Mouse (Mus musculus) small intestine, adult 2 months (tissue): ENCODE data around the gene Dirc2. TPM values are rescaled to one million over a fixed set of nuclear protein-coding genes. Genes with fewer than 3 reads are reported as not detected.

Experiments used
- H3K27ac ChIP-seq: fragments of 200-500 bp; 2 replicates; pipeline ENCODE4 v1.5.1; 2012; ENCODE audit warnings: low read depth, low read length, control low read depth, inconsistent platforms; ENCODE audit not compliant: insufficient read depth
- H3K27me3 ChIP-seq: fragments of 200-500 bp; 2 replicates; pipeline ENCODE4 v1.6.1; 2012; ENCODE audit warnings: mild to moderate bottlenecking, moderate library complexity, low read length, inconsistent platforms; ENCODE audit not compliant: control insufficient read depth, insufficient read depth
- H3K36me3 ChIP-seq: fragments of 200-500 bp; 2 replicates; pipeline ENCODE4 v1.6.1; 2012; ENCODE audit warnings: mild to moderate bottlenecking, low read length, control low read depth, inconsistent platforms; ENCODE audit not compliant: control insufficient read depth, insufficient read depth
- H3K4me1 ChIP-seq: fragments of 200-500 bp; 2 replicates; pipeline ENCODE4 v1.6.1; 2012; ENCODE audit warnings: low read length, inconsistent platforms, mixed read lengths; ENCODE audit not compliant: control insufficient read depth, insufficient read depth, insufficient read length
- H3K4me3 ChIP-seq: fragments of 200-500 bp; 2 replicates; pipeline ENCODE4 v1.5.1; 2012; ENCODE audit warnings: low read depth, mild to moderate bottlenecking, control low read depth, inconsistent platforms, low read length, moderate library complexity
- CTCF ChIP-seq: fragments of 200-500 bp; IDR thresholded peaks from 2 replicates; pipeline ENCODE4 v1.5.1; 2012; ENCODE audit warnings: low read depth, mild to moderate bottlenecking, control low read depth, inconsistent platforms, low read length, moderate library complexity, mixed read lengths; ENCODE audit not compliant: insufficient replicate concordance, insufficient read length; ENCODE audit errors: extremely low read depth
- POLR2A ChIP-seq: fragments of 200-500 bp; IDR thresholded peaks from 2 replicates; pipeline ENCODE4 v1.6.1; 2012; ENCODE audit warnings: low read depth, mild to moderate bottlenecking, control low read depth, inconsistent platforms, low read length, moderate library complexity
- WGBS: fragments of 180-500 bp; shearing (Covaris S2); methylation state at CpG from one replicate; pipeline ENCODE4 v1.1.7; 2018; 5-methylcytosine and 5-hydroxymethylcytosine counted together
- polyA plus RNA-seq: library from polyadenylated mRNA; depleted of rRNA; stranded (reverse); fragments of >200 nt; gene quantifications from 2 replicates; pipeline ENCODE4 v1.2.3, GENCODE M21; 2012

Dirc2 gene
- polyA plus RNA-seq, 1 experiment: 52.7 TPM

DNA sequence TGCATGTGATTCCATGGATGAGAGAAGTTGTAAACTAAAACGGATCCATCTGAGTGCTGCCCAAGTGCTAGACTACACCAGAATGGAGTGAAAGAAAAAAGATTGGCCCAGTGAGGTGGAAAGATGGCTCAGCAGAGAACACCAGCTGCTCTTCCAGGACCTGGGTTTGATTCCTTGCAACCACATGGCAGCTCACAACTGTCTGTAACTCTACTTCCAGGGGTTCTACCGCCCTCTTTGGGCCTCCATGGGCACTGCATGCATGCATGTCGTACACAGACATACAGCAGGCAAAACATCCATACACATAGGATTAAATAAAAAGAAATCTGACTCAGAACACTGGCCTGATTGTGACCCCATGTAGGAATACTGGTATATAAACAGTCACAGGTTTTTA is 52.9 kb downstream of the Dirc2 start:
- TF ChIP-seq POLR2A (no peak), CTCF (peak; percentile 44; the same call in 1 of the 2 replicates)
- Histone ChIP-seq H3K27me3 (no peaks in the 10 kb centered on the region), H3K4me3 (no peak overlapping the region), H3K27ac (no peak overlapping the region), H3K4me1 (no peaks in the 10 kb centered on the region), H3K36me3 (peaks cover 28% of the 10 kb centered on the region)
- WGBS: 80% methylated on average over 3 of the region's 3 CpGs

DNA sequence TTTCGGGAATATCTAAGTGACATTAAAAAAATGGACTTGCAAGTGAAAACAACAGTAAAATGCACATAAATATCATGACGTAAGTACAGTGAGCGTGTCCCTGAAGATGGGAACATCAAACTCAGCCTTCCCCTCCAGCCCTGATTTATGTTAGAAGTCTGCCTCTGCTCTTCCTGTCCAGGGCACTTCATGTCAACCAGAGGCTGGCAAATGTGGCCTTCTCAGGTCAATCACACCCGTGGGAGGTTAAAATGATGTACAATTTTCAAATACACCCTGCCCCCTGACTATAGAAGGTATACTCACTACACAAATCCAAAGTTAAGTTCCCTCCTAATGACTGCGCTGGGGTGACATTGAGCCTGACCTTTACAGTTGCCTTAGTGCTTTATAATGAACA is 53.4 kb downstream of the Dirc2 start:
- TF ChIP-seq POLR2A: no peak
- no peak for TF ChIP-seq CTCF
- Histone ChIP-seq H3K27ac (no peak overlapping the region), H3K27me3 (no peaks in the 10 kb centered on the region), H3K4me1 (no peaks in the 10 kb centered on the region), H3K36me3 (peaks cover 31% of the 10 kb centered on the region), H3K4me3 (no peak overlapping the region)
- 90% methylated on average over 5 of the region's 5 CpGs for WGBS

DNA sequence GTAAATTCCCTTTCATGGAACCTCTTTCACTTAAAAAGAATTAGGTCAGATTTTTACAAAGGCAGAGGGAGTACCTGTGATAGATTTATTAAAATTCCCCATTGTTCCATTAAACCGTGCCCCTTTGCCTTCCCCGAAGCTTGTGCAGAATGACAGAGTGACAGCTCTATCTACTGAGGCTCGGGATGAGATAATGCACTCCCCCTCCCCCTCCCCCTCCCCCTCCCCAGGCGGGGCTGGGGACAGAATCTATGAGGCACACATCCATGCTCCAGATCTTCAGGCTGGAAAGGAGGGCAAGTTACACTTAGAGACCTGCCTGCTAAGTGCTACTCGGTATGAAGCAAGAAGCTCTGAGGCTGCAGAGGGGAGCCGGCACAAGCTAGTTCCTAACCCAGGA is 53.8 kb downstream of the Dirc2 start:
- no peak overlapping the region for H3K4me3 ChIP-seq
- no peak overlapping the region for H3K27ac ChIP-seq
- no peak for TF ChIP-seq CTCF
- no peak for TF ChIP-seq POLR2A
- no peaks in the 10 kb centered on the region for H3K4me1 ChIP-seq
- peaks cover 30% of the 10 kb centered on the region for H3K36me3 ChIP-seq
- 63% methylated on average over 6 of the region's 6 CpGs for WGBS
- H3K27me3 ChIP-seq: no peaks in the 10 kb centered on the region

- 91% methylated on average over 7 of the region's 7 CpGs for WGBS
- H3K36me3 ChIP-seq: peaks cover 29% of the 10 kb centered on the region
- no peaks in the 10 kb centered on the region for H3K27me3 ChIP-seq
- H3K4me3 ChIP-seq: no peak overlapping the region
- H3K4me1 ChIP-seq: no peaks in the 10 kb centered on the region
- TF ChIP-seq CTCF: no peak
- no peak for TF ChIP-seq POLR2A
- H3K27ac ChIP-seq: no peak overlapping the region
These were observed 54.5 kb downstream of the Dirc2 start for GRCm38 (mm10) chr16:35714689-35715088.

GRCm38 (mm10) chr16:35713606-35714005 is 55.5 kb downstream of the Dirc2 start:
- H3K27me3 ChIP-seq: no peaks in the 10 kb centered on the region
- 66% methylated on average over 7 of the region's 7 CpGs for WGBS
- no peak overlapping the region for H3K27ac ChIP-seq
- H3K4me1 ChIP-seq: no peaks in the 10 kb centered on the region
- peaks cover 27% of the 10 kb centered on the region for H3K36me3 ChIP-seq
- no peak overlapping the region for H3K4me3 ChIP-seq
- TF ChIP-seq CTCF (no peak), POLR2A (no peak)

GRCm38 (mm10) chr16:35711004-35711403 is 58.2 kb downstream of the Dirc2 start:
- H3K36me3 ChIP-seq: peaks cover 19% of the 10 kb centered on the region
- no peak overlapping the region for H3K4me3 ChIP-seq
- 74% methylated on average over 7 of the region's 7 CpGs for WGBS

GRCm38 (mm10) chr16:35707004-35707403 is 62.2 kb downstream of the Dirc2 start:
- 78% methylated on average over 5 of the region's 5 CpGs for WGBS
- H3K27ac ChIP-seq: no peak overlapping the region

More at GRCm38 (mm10) chr16:35711004-35711403, 58.2 kb downstream of the Dirc2 start:
- Histone ChIP-seq H3K27me3 (no peaks in the 10 kb centered on the region), H3K4me1 (no peaks in the 10 kb centered on the region), H3K27ac (no peak overlapping the region)
- TF ChIP-seq CTCF (no peak), POLR2A (no peak)

More at GRCm38 (mm10) chr16:35707004-35707403, 62.2 kb downstream of the Dirc2 start:
- no peak overlapping the region for H3K4me3 ChIP-seq
- TF ChIP-seq POLR2A: no peak
- no peak for TF ChIP-seq CTCF
- H3K36me3 ChIP-seq: peaks cover 27% of the 10 kb centered on the region
- no peaks in the 10 kb centered on the region for H3K27me3 ChIP-seq
- H3K4me1 ChIP-seq: no peaks in the 10 kb centered on the region
